Mouse (Mus musculus): Measurements from ENCODE around the gene S100a2. TPM values are rescaled to one million over a fixed set of nuclear protein-coding genes. Genes with fewer than 3 reads are reported as not detected.

S100a2 gene
- not detected for total RNA-seq (2021)
- long read RNA-seq, experiment 1: 0 reads
- long read RNA-seq, experiment 2: 0 reads

DNA sequence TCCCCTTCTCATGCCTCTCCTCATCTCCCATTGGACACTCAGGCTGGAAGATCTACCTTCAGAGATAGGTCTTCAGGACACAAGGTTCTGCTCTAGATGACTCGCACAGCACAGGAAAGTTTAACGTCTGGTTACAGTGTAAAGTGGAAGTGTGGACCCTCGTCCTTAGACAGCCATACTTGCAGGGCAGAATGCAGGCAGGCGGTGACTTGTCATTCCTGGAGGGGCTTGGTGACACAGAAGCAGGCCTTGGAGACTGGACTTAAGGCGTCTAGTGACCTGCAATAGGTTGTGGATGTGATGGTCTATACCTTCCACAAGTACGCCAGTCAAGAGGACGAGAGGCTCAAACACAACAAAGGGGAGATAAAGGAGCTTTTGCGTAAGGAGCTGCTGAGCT lies at the start of gene S100a2:
TSS of gene S100a2 (plus strand) at position 301 of the 400 bp plus-strand sequence.
- DNase-seq (ENCODE audit: low spot score in 2 of 2): no peak

DNA sequence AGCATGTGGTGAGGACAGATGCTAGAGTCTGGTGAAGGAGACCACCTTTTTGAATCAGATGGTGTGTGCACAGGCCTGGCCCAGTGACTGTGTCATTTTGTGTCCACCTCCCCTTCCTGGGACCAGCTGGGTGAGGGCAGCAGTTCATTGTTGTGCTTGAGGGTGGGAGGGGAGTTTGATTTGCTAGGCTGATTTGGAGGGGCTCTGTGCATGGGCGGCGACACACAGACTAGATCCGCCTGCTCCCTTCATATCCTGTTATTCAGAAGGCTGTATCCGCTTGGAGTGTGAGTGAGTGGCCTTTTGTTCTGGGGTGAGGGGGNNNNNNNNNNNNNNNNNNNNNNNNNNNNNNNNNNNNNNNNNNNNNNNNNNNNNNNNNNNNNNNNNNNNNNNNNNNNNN lies 49.1 kb upstream of the S100a2 start:
- no peak for DNase-seq (ENCODE audit: low spot score in 2 of 2)

GRCm38 (mm10) chr3:90549676-90550420 lies 40.2 kb upstream of the S100a2 start:
- DNase-seq (ENCODE audit: low spot score in 2 of 2): no peak

GRCm38 (mm10) chr3:90550421-90550790 lies 39.6 kb upstream of the S100a2 start:
- no peak for DNase-seq (ENCODE audit: low spot score in 2 of 2)

DNA sequence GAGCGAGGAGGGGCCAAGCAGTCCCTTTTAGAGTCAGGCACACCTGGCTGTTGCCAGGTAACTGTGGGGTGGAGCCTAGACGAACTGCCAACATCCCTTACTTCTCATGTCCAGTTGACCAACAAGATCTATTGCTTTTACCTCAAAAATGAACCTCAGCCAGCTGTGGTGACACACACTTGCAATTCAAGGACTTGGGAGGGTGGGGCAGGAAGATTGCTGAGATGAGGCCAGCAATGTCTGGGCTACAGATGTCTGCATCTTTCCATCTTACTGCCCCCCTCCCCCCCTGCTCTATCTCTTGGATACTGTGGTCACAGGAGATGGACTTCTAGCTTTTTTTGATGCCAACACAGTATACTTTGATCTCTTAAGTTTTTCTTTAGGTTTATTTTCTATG lies 37.8 kb upstream of the S100a2 start:
- DNase-seq (ENCODE audit: low spot score in 2 of 2): no peak

DNA sequence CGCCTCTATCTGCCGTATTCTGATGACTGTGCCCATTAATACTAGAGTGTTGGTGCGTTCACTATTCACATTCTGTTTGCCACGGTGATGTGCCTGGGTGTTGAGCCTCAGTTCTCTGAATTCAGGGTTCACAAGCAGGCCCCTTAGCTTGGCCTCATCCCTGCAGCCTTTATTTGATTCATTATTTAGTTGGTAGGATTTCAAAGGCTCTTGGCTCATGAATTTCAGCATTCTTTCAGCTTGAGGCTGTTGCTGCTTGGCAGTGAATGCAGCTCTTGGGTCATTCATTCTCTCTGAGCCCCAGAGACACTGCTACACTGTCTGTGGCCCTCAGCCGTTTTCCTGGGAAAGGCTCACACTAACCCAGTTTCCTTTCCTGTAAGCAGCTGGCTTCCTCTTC lies 34.1 kb upstream of the S100a2 start:
- peak in 1 of 2 experiments; percentile 48 for DNase-seq (ENCODE audit: low spot score in 2 of 2)

DNA sequence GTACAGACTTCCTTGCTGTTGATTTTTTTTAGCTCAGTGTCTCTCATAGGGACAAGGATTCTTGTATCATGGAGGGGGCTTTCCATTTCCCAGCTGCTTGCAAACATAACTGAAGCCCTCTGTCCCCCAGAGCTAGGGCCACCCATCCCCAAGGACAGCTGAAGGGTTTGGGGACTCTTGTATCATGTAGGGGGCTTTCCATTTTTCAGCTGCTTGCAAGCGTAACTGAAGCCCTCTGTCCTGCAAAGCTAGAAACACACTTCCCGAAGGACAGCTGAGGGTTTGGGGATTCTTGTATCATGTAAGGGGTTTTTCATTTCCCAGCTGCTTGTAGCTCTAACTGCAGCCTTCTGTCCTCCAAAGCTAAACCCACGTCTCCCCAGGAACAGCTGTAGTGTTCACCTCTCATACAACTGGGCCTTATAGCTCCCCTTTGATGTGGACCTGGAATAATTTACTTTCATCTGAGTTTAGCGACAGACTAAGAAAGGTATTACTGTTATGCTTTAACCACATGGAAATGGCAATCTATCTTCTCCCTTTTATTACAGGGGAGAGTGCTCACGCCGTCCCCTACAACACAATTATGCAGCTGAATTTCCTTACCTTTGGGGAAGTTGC lies 29.9 kb upstream of the S100a2 start, which contains the start of gene S100a3:
TSS of gene S100a3 (plus strand) at position 571 of the 621 bp plus-strand sequence.
- no peak for DNase-seq (ENCODE audit: low spot score in 2 of 2)

GRCm38 (mm10) chr3:90574691-90575090 lies 15.4 kb upstream of the S100a2 start:
- no peak for DNase-seq (ENCODE audit: low spot score in 2 of 2)

- no peak for DNase-seq (ENCODE audit: low spot score in 2 of 2)
Measured at GRCm38 (mm10) chr3:90575320-90575719, 14.7 kb upstream of the S100a2 start.

- DNase-seq (ENCODE audit: low spot score in 2 of 2): no peak
Measured at GRCm38 (mm10) chr3:90576351-90577001, 13.6 kb upstream of the S100a2 start.

DNA sequence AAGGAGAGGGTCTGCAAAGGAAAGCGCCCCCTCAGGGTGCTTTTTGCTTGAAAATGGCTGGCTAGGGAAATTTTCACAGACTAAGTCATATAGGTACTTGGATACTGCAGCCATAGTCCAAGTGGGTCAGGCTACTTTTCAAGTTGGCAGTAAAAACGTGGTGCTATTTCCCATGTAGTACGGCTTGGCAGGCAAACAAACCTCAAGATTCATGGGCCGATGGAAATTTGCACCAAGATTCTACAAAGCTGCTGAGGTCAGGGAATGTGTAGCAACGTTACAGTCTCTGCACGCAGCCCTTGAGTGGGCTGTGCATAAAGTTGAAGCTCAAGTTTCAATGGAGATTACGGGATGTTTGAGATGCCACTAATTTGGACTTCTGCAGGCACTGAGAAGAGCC lies 10.6 kb upstream of the S100a2 start:
- no peak for DNase-seq (ENCODE audit: low spot score in 2 of 2)

DNA sequence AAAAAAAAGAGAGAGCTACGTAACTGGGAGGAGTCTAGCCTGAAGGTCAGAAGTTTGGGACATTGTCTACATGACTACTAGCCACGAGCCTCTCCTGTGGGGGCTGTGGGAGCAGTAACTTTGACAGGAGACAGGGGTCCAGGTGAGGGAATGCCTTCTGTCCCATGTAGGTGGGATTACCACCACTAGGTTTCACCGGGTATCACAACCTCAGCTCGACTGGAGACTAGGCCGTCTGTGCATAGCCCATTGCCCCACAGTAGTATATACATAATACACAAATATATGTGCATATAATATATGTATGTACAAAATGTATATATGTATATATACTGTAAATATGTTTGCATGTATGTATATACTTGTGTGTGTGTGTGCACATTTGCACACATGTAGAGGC lies 8.9 kb upstream of the S100a2 start:
- no peak for DNase-seq (ENCODE audit: low spot score in 2 of 2)

DNA sequence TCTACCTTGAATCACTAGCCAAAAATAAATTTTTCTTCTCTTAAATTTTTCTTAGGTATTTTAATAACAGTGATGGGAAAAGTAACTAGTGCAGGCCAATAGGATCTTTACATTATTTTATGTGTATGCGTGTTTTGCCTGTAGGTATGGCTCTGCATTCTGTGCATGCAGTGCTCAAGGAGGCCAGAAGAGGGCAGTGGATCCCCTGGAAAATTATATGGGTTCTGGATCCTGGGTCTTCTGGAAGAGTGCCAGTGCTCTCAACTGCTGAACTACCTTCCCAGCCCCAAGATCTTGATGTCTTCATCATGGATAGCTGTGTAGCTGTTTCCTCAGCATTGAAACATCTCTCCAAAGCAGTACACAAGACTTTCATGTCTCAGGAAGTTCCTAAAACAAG lies 7.9 kb upstream of the S100a2 start:
- no peak for DNase-seq (ENCODE audit: low spot score in 2 of 2)

GRCm38 (mm10) chr3:90582556-90582955 lies 7.5 kb upstream of the S100a2 start:
- DNase-seq (ENCODE audit: low spot score in 2 of 2): no peak

DNA sequence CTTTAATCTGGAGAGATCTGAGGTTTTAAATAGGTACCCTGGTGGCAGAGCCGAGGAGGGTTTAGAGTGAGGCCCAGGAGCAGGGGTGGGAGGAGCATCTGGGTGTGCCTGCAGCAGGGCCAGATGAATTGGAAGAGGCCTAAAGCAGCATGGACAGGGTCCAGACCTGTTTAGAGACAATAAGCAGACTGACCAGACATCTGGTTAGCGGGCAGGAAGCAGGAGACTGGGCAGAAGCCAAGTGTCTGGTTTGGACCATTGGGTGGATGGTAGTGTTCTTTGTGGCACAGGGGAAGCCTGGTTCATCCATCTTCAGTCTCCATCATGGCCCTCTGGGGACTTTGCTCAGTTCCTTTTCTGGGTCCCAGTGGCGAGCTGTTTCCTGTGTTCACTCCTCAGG lies 6.2 kb upstream of the S100a2 start:
- peak in 1 of 2 experiments; percentile 22 for DNase-seq (ENCODE audit: low spot score in 2 of 2)

DNA sequence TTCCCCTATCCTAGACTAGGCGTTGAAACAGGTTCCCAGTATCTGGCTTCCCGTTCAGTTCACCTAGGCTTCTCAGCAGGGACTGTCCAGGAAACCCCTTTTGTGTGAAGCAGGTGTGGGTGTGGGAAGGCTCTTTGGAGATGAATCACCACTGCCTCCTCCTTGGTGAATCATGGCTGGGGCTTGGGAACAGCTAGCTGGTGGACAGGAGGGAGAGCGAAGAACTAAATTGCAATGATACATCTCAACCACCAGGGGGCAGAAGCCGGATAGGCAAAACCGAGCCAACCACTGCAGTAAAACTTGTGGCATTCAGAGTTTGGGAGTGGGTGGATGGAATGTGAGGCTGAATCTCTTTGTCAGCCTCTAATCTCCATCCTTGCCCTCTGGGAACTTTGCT lies 4.5 kb upstream of the S100a2 start:
- DNase-seq (ENCODE audit: low spot score in 2 of 2): peak in 1 of 2 experiments; percentile 60

DNA sequence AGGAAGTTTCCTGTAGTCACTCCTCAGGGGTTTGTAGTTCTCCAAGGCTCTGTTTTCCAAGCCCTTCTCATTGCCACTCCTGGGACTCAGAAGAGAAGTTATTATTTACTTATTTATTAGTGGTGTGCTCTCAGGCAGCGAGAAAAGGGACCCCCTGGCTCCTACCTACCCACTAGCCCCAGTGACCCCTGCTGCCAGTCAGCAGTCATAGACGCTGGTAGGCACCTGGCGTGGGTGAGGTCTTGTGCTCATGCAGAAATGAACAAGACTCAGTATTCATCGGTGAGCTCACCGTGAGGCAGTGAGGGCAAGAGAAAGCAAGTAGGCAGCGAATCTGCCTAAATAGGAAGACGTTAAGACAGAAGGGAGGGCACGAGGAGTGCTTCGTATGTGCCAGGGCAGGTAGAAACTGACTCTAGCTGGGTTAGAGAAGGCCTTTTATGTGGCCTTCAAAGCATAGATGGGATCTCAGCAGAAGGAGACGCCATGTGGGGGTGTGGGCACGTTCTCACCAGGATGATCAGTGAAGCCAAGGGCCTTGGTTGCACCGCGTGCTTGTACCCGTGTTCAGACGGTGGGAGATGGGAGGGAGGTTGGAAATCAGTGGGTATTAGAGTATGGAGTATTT lies 3.9 kb upstream of the S100a2 start:
- no peak for DNase-seq (ENCODE audit: low spot score in 2 of 2)

GRCm38 (mm10) chr3:90586906-90587305 lies 3.1 kb upstream of the S100a2 start:
- DNase-seq (ENCODE audit: low spot score in 2 of 2): peak in 1 of 2 experiments; percentile 55

DNA sequence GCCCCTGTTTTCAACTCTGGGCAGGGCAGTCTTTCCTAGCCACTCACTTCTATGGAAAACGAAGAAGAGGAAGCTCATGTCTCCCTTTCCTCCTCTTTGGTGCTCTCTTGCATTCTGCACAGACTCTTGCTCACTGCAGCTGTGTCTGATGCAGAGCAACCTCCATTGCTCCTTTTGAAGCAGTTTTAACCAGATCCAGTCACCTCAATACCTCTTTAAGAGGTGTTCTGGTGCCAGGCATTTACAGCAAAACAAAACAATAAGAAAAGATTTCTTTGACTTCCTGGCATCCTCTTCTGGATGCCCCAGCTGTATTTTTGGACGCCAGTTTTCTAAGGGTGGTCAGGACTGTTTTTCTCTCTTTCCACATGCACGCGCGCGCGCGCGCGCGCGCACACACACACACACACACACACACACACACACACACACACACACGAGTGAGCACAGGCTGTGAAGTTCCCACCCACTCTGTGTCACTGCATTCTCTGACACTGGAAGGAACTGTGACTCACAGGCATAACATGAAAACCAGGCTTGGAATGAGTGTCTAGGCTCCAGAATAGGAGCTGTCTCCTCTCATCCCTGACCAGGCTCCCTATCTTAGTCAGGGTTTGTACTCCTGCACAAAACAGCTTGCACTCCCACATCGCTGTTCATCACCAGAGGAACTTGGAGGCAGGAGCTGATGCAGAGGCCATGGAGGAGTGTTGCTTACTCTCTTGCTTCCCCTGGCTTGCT lies 2.5 kb upstream of the S100a2 start:
- DNase-seq (ENCODE audit: low spot score in 2 of 2): no peak

DNA sequence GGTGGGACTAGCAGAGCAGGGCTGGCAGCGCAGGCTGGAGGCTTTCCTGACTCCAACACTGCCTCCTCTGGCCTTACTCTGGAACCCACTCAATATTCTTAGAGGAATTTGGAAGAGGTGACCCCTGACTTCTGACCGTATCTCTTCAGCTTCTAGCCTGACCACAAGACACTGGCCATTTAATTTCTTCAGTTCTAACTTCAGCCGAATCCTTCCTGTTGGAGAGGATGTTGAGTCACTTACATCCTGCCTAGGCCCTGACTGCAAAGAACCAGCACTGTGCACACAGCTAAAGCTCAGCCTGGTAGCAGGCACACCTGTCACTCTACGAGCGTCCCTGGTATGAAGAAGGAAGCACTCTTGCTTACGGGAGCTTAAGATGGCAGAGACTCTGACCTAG lies 657 bp upstream of the S100a2 start:
- no peak for DNase-seq (ENCODE audit: low spot score in 2 of 2)

DNA sequence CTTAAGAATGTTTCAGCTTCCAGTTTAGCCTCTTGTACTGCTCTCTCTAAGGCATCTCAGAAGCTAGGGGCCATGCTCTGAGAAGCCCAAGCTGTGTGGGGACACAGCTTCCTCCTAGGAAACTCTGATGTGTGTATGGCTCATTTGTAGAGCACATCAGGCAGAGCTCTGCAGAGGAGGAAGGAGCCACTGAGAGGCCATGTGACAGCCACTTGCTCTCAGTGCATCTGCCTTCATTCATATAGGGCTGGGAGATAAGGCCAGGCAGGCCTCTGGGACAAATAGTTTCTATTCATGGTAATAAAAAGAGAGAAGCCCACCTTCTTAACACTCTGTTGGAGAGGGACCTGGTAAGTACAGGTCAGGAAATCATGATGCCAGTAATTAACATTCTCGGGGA lies 4.4 kb downstream of the S100a2 start:
- DNase-seq (ENCODE audit: low spot score in 2 of 2): no peak
